Mouse (Mus musculus) gastrocnemius, postnatal 25 days (tissue): Measurements from ENCODE around the gene Nisch. TPM values are rescaled to one million over a fixed set of nuclear protein-coding genes. Genes with fewer than 3 reads are reported as not detected.

Experiments used
- DNase-seq: peaks from one replicate; pipeline ENCODE4 v3.0.0; 2022
- total RNA-seq, 2 experiments: library from RNA; stranded (reverse); gene quantifications; 1 replicate in 1 of 2; 2 replicates in 1 of 2; pipeline ENCODE4 v1.2.3; 2021

Gene Nisch
- total RNA-seq, 2 experiments from 2014 or later: 63.7 to 67.7 TPM

DNA sequence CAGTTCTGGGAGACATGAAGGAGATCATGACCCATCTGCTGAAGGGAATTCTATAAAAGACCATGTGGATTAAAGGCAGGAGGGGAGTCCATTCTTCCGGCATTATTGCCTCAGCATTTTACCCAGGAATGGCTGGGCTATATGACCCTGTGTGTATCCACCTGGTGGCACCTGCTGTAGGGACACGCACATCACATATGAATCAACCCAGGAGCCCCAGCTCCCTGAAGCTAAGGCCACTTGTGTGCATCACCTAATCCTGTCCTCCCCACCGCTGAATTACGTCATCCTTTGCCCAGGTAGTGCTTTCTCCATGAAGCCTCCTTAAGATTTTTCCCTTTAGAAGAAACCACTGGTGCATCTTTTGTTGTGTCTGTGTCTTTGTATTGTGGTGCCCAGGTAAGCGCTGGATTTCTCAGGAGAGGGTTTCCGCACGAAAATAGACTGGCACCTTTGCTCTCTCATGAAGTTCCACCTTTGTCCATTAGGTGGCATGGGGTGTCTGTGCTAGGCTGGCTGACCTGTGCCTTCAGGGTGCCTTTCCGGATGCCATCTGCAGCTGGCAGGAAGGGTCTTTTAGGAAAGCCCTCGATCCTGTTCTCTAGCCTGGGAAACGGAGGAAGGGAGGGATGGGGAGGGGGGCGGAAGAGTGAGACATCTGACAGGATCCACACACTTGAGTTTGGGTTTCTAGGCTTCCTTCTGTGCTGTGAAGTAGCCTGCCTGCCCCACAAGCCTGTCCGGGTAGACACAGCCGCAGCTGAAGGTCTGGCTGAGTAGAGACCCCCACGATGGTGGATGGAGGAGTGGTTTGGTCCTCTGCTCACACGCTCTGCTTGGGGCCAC is 1.4 kb downstream of the Nisch start:
- no peak for DNase-seq

DNA sequence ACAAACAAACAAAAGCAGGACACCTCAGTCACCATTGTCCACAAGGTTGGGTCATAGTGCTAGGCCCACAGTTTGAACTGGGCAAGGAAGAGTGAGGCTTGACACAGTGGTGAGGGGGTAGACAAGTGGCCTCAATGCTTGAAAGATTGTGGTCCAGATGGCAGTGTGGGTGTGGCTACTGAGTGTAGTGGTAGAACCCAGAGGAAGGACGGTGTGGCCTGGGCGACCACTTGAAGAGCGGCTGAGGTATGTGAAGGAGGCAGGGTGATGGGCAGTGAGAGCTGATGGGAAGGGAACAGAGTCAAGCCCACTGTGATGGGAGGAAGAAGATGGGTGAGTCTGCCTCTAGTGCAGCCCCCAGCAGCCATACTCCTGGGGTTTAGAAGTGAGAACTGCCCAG is 2.1 kb downstream of the Nisch start:
- DNase-seq: no peak

DNA sequence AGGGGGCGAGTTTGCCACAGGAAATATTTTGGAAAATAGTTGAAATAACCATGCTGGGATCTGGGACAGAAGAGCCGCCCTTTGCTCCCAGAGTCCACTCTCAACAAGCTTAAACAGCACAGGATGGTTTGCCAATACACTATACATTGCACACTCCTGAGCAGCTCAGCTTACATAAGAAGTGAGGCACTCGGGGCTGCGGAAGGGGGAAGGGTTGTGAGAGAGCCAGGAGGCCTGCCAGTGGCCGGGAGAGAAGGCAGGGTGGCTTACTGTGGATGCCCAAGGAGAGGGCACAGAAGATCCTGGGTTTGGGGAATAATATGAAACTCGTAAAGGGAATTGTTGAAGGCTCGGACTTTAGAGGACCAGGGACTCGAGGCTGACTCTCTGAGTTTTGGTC is 2.9 kb downstream of the Nisch start:
- no peak for DNase-seq

DNA sequence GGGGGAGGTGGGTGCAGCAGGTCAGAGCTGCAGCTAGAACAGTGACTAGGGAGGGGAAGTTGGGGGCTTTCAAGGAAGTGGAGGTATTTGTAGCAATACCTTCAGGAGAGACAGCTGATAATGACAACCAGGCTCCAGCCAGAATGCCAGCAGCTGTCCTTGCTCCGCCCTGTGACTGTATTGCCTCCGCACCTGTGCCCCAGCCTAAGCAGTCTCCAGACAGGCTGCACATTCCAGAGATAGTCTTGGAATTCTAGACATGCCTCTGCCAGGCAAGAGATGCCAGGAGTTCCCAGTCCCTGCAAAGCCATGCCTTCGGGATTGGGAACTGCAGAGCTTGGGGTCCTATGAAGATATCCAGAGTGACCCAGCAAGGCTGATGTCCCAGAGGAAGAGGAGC is 4.2 kb downstream of the Nisch start:
- no peak for DNase-seq

DNA sequence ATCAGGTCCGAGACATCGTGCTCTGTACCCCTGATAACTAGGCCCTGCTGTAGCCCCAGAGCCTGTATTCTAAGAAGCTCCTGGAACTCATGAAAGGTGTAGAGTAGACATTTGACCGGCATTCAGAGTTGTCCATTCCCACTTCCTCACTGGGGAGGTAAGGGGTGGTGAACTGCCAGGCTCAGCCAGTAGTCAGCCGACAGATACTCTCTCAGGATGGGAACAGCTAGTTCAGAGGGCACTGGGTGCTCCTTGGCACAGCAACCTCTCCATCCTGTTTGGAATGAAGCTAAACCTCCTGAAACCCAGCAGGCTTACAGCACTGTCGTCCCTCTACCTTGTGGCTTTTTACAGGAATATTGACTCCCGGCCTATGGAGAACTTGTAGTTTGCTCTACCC is 4.9 kb downstream of the Nisch start:
- DNase-seq: no peak

DNA sequence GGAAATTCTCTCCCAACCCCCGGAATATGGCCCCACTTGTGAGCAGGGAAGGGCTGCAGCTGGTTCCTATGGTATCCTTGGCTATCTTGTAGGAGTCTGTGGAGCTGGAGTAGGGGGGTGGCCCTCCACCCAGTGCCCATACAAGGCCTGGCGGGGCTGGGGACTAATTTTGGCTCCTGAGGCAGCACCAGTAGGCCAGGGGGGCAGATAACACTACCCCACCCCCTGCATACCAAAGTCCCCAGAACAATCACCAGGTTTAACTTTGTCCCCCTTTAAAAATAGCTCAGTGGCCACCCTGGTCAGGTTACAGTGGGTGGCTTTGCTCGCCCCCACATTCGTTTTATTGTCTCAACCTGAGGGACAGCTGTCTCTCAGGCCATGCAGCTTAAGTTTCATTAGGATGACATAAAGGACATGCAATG is 7.6 kb downstream of the Nisch start:
- DNase-seq: no peak

DNA sequence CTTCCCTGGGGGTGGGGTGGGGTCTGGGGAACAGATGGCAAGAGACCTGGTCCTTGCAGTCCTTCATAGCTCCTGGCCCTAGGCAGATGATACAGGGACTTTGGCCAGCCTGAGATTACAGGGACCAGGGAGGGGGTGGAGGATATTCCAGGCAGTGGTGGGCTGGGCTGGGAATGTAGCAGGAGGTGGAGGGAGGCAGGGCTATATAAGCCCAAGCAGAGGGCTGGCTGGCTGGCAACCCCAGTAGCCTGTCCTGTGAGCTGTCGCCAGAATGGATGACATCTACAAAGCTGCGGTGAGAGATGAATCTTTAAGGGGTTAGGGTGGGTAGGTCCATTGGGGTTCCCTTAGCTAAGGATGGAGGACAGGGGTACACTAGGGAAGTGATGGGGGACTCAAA is 8.7 kb downstream of the Nisch start, which contains the start of gene Tnnc1:
Gene Tnnc1 (plus strand): TSS at position 229 of the 400 bp plus-strand sequence.
- DNase-seq: no peak

DNA sequence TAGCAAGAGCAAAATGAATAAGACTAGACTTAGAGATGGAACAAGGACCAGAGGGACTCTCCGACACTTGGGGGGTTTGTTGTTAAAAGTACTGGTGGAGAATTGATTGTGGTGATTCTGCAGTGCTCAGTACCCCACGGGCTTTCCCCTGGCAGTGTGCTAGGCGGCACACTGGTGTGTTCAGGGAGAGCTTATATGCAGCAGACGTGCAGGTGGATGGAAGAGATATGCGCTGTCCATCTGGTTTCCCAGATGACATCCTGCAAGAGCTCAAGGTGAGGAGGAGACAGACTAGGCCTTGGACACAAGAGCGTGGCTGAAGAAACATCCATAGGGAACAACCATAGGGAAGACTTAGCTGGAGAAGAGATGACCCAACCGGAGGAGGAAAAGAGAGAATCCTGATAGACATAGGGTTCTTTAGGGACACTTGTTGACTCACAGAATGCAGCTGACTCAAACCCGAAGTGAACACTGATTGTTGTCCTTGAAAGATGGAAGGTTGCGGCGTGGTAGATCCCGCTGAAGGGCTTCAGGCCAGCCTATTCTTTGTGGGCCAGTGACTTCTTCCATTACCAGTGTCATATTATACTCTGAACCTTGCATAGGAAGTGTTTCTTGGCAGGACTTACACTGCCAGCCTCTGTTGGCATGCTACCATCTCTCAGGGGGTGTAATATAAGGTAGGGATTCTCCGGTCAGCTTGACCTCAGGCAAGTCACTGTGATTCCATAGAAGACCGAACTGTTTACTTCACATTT is 9.5 kb downstream of the Nisch start:
- DNase-seq: no peak

DNA sequence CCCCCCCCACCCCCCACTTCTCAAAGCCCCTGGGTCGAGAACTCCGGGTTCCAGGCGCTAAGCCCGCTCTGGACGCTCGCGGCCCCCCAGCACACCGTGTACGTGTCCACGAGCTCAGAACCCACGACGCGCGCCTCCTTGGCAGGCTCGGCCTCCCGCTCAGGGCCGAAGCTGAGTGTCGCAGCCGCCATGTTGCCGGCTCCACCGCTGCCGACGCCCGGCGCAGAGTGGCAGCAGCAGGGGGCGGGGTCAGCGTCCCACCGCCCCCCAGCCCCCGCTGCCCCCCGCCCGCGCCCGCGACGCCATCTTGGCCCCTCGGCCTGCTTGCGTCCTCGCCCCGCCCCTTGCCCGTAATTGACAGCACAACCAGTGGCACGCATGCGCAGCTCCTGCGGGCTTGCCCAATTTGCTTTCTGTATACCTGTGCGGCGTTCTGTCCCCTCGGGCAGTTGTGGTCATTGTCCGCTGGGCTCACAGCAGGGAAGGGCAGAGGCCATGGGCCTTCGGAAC is 10.2 kb downstream of the Nisch start:
- peak; percentile 94 for DNase-seq

DNA sequence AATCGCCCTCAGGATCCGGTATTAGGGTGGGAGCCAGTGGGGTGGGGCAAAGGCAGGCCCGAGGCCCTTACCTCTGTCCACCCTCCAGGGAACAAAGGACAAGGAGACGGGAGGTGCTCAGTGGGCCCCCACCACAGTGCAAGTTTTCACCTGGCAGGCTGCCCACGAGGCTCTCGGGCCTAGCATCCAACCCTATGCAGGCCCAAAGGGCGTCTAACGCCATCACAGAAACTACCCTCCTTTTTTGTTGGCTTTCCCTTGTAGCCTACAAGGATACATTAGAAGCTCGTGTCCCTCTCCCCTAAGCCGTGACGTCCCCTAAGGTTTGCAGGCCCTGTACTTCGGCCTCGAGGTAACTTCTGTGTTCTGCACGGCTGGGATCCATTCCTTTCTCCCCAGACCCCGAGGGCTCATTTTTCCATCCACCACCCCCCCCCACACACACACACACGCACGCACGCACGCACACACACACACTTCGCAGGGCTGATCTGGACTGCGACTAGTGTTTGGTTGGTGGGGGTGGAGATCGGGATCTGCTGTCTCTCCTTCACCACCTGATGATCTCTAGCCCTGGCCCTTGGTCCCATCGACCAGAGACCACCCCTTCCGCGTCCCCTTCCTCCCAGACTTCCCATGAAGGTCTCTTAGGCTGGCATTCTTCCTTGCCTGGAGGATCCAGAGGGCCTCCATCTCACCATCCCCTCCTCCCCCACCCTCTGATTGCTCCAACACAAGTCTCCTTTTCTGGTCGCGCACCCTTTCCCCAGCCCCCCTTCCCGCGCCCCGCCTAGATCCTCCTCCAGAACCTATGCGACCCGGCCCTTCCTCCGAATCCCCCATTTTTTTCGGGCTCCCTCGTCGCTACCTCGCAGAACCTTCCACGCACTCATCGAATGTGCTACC is 10.9 kb downstream of the Nisch start:
- peak; percentile 40 for DNase-seq

DNA sequence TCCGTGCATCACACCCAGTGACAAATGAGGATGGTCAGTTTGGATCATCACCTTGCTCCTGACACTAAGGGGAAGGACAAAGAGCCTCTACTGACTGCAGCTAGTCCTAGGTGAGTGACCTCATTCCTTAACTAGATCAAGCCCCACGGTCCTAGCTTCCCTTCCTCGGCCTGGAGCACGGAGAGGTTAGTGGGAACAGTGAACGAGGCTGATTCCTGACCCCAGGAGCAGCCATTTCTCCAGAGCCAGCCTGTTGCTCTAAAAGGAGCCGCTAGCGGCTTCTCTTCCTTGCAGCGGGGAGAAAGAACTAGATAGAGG is 11.5 kb downstream of the Nisch start:
- DNase-seq: no peak

DNA sequence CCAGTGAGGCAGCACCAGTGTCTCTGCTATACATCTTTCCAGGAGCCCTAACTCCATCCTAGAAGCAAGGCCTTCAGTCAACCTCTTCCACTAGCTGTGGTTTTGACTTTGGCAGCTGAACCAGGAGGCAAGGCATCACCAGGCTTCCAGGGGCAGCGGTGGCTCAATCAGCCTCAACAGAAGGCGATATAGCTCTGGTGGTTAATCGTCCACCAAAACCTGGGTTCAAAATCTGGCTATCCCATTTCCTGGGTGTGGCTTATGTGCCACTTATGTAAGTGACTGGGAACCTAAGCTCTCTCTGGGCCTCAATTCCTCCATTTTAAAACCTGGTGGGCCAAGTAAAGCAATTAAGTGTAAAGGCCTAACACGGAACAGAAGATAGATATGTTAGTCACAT is 11.9 kb downstream of the Nisch start:
- DNase-seq: no peak

DNA sequence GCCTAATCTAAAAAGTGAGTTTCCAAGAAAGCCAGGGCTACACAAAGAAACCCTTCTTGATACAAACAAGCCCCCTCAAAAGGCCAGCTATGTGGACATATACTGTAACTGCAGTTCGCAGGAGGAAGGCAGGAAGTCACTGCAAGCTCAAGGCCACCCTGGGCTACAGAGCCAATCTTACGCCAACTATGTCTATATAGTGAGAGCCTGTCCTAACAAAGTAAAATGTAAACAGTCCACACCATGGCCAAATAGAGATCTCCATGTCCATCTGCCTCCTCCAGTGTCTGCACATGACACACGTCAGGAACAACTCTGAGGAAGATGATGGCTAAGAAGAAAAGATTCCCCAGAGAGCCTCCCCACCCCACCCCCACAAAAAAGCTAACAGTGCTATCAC is 16.7 kb downstream of the Nisch start:
- DNase-seq: no peak

DNA sequence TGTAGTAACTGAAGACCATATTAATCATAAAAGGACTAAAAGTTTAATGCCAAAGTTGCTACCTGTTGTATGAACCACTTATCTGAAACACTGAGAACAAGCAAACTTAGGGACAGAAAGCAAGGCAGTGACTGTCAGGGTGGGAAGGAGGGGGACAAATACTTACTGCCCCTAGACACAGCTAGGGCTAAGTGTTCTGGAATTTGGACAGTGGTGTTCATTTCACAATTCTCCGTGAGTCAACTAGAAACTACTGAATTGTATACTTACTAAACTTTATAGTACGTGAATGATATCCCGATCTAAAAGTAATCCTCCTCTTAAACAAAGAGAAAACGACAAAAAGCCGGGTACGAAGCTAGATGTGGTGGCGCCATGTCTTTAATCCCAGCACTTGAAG is 17.1 kb downstream of the Nisch start:
- DNase-seq: no peak

DNA sequence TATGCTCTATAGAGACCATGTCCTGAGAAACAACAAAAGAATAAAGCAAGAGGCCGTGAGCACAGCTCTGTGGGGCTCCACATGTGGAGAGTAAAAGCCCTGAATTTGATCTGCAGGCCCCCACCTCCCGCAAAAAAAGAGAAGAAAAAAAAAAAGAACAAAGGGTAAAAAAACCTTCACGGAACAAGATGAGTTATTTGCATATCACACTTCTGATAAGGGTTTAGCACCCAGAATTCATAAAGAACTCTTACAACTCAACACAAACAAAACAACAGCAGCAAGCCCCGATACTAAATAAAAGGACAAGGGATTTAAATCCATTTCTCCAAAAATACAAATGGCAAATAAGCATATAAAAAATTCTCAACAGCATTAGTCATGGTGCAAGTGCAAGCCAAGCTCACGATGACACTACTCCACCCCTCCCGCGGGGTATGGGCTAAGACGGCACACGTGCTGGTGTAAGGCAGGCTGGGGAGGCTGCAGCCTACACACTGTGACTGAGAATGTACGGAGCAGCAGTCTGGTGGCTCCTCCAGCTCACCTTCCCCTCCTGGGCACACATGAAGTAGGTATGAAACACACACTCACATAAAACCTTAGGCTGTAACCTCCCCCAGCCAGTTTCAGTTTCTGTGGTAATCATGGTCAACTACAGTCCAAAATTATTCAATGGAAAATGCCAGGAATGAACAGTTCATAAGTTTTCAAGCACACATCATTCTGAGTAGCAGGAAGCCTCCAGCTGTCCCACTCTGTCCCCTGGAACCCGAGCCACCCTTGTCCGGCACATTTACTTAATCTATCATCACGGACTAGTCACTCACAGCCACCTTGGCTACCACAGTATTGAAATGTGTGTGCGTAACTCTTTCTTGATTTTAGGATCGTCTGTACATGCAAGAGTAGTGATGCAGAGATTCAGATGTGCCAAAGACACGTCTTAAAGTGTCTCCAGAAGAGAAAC is 18.9 kb downstream of the Nisch start:
- peak; percentile 59 for DNase-seq

DNA sequence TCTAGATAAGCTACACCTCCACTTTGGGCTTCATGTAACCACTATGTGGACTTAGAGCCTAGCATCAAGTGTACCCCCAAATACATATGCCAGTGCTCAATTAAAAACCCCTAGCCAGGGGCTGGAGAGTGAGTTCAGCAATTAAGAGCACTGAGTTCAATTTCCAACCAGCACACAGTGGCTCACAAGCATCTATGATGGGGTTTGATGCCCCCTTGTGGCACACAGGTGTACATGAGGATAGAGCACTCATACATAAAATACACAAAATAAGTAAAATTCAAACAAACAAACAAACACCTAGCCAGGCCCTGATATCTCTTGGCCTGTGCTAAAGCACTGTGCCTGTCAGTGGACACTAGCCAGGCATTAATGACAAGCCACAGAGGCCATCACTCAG is 20.8 kb downstream of the Nisch start:
- DNase-seq: no peak

DNA sequence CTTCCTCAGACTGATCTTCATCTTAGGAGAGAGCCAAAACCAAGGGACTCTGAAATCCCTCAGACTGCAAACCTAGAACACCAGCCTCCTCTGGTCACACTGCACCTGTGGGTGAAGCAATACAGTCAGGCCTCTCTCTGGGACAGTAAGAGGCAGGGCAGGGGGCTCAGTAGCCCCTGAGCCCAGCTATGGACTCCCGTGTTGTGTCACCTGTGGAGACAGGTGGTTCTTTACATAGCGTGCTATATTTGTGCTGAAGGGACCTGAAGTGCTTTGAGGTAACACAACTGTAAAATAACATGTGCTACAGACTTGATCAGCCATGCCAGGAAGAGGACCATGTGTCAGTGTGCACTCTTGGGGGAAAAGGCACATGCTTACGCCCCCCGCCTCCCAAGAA is 21.2 kb downstream of the Nisch start:
- DNase-seq: no peak

DNA sequence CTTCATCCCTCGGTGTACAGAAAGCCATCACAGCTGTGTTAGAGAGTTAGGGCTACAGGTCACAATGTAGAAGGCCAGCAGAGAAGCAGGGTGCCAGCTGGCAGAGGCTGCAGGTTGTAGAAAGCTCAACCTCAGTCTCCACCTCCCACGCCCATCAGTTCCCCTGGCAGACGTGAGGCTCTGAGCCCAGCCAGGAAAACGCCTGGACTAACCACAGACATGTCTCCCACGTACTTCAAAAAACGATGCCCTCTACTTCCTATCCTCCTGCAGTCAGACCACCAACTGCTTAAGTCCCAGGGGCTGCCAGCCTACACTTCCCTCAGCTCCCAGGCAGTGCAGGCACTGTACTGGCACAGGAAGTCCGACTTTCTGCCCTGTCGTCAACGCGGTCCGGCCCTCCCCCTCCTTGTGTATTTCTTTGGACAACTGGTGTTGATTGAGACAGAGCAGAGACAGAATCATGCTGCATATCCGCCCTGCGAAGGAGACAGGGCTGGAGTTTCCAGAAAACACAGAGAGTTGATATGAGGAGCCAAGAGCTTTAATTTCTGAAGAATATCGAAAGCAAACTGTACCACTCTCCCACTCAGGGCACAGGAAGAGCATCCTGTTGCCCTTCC is 21.7 kb downstream of the Nisch start:
- peak; percentile 86 for DNase-seq

DNA sequence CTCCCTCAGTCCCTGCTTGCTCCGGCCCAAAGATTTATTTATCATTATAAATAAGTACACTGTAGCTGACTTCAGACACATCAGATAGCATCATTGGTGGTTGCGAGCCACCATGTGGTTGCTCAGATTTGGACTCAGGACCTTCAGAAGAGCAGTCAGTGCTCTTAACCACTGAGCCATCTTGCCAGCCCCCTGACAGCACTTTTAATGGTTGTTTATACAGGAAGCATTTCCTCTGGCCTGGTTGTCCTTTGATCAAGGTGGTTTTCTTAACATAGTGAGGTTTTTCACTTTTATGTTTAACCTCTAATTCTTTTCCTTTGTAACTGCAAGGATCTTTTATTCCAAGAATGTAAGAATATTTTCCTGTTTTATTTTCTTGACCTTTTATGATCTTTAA is 22.3 kb downstream of the Nisch start:
- no peak for DNase-seq

DNA sequence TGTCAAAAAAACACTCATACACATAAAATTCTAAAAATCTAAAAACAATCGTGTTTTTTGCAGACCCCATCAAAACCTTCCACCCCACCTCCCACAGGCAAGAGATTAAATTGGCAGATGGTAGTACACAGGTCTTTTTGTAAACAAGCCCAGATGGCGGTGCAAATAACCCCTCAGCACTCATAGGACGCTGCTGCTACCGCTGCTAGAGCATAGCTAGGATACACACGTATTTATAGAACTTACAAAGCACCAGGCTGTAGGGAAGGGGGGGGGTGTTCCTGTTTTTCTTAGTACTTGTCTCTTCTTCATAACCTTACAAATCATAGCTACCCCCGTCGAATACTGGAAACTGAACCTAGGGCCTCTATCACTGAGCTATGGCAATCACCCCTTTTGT is 23.0 kb downstream of the Nisch start:
- DNase-seq: no peak

DNA sequence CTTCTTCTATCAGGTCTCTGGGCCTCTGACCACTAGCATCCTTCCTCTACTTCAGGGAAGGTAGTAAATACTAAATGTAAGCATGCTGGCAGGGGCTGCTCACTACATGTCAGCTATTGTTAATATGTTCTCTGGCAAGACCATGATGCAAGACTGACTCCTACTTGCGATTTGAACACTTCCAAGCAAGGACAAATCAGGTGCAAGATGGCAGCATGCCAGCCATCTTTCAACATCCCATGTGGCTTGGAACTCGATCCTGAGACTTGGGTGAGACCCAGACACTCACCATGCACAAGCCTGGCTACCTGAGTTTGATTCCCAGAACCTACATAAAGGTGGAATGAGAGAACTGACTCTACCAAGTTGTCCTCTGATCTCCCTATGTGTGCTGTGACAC is 24.8 kb downstream of the Nisch start:
- DNase-seq: no peak
